Mouse (Mus musculus) mouse trophoblast stem cell (cell line): ENCODE measurements around the gene AI854703.
"Not testable (repeated sequence)": the region's sequence is repeated elsewhere in the genome, so short reads cannot be mapped to it uniquely, and the experiment has no call there.

Experiments used
- in situ Hi-C, 2 experiments: fragments of 300-500 bp; cut with MseI, MboI; formaldehyde crosslinking; loops; 2 replicates in 1 of 2; 3 replicates in 1 of 2; pipeline ENCODE4 v1.15.1; 2025

Gene AI854703

GRCm38 (mm10) chr6:48614756-48615155 is 11.8 kb upstream of the AI854703 start:
- in situ Hi-C loops, result no loop called here

- in situ Hi-C loops, result no loop called here
These were observed 6.5 kb upstream of the AI854703 start for GRCm38 (mm10) chr6:48620031-48620430.

DNA sequence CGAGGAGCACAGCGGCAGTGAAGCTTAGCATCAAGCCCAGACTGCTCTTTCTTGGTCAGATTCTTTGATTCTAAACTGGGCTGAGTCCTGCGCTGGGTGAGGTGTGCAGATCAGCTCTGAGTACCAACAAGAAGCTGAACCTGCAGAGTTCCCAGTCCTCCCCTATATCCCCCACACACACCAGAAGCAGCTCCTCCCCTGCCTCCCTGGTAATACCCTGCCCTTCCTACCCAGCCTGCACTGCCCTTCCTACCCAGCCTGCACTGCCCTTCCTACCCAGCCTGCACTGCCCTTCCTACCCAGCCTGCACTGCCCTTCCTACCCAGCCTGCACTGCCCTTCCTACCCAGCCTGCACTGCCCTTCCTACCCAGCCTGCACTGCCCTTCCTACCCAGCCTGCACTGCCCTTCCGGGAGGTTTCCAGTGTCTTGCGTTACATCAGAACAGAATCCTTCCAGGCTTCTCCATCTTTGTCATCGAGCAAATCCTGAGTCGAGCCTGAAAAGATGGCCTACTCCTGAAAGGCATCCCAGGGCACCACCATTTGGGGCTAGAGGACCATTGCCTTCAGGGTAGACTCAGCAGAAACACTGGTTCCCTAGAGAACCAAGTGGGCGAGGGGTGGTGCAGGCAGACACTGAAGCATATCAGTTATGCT is 4.2 kb upstream of the AI854703 start:
- in situ Hi-C loops, result not testable (repeated sequence)

GRCm38 (mm10) chr6:48623460-48623859 is 3.1 kb upstream of the AI854703 start:
- in situ Hi-C loops, result no loop called here

DNA sequence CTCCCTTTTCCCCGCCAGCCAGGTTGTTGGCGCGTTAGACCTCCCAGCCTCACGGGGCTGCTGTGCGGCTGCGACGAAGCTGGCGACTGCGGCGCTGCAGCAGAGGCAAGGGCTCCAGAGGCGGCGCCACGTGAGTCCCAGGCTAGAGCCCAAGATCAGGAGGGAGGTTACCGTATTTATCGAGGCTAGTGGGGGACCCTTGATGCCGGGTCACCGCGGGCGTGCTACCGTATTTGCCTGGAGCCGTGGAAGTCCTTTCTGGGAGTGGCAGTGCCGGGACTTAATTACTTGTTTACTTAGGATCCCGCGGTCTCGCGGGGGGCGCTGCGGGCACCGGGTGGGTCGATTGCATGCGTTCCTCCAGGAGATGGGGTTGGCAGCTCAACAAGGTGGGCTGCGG is 420 bp downstream of the AI854703 start:
- in situ Hi-C loops, result no loop called here

GRCm38 (mm10) chr6:48627511-48627924 is 954 bp downstream of the AI854703 start:
- in situ Hi-C loops, result no loop called here

GRCm38 (mm10) chr6:48628377-48628776 is 1.8 kb downstream of the AI854703 start:
- in situ Hi-C loops, result no loop called here

DNA sequence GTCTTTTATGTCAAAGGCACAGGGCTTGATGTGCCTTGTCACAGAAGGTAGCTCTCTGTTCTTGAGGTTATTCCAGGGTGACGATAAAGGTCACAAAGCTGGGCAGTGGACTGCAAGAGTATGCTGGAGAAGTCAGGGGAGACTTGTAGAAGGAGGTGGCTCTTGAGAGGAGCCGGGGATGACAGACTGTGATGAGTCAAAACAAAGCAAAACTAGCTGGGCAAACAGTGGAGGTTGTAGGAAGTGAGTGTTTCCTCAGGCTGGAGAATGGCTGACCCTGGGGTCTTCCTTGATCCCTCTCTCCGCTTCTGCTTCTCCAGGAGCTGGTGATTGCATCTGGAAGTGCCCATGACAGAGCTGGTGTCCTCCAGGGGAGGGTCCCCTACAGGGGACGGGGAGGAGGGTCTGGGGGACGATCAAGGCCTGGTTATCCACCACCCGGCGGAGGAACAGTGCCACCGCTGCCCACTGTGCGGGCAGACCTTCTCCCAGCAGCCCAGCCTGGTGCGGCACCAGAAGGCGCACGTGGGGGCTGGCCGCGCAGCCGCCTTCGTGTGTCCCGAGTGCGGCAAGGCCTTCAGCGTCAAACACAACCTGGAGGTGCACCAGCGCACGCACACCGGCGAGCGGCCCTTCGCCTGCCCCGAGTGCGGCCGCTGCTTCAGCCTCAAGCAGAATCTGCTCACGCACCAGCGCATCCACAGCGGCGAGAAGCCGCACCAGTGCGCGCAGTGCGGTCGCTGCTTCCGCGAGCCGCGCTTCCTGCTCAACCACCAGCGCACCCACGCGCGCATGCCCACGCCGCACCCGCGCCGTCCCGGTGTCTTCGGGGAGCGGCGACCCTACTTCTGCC is 2.5 kb downstream of the AI854703 start:
- in situ Hi-C loops, result no loop called here

GRCm38 (mm10) chr6:48629661-48630034 is 3.1 kb downstream of the AI854703 start:
- in situ Hi-C loops, result no loop called here

- in situ Hi-C loops, result no loop called here
These were observed 4.3 kb downstream of the AI854703 start for GRCm38 (mm10) chr6:48630831-48631230.

GRCm38 (mm10) chr6:48635105-48635504 is 8.5 kb downstream of the AI854703 start:
- in situ Hi-C loops, result no loop called here

- in situ Hi-C loops, result no loop called here
These were observed 10.0 kb downstream of the AI854703 start for GRCm38 (mm10) chr6:48636515-48636914.

DNA sequence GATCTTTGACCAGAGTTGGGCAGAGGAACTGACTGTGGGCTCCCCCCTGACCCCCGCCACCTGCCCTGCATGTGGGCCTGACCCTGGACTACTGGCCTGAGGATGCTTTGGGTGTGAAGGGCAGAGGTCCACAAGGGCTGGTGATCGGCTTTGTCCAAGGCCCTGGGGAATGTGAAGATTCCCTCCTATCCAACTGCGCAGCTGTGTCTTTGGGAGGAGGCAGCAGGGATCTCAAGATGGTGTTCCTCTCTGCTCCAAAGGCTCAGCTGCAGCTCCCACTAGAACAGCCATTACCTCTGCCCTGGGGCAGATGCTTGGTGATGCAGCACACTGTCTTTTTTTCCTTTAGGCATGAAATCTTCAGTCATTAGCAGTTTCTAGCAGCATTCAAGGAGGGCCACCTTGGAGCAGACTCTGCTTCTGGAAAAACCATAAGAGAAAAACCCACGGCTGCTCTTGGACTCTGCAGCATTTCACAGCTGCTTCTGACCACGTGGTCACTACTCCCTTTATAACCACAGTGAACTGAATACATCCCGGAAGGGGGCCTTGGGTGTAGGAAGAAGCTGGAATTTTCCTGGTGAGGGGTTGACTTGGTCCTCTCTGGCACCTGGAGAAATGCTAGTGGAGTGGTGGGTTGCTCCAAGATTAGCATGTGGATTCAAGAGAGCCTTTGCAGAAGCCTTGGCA is 11.4 kb downstream of the AI854703 start:
- in situ Hi-C loops, result no loop called here

GRCm38 (mm10) chr6:48638553-48638952 is 12.0 kb downstream of the AI854703 start:
- in situ Hi-C loops, result no loop called here

DNA sequence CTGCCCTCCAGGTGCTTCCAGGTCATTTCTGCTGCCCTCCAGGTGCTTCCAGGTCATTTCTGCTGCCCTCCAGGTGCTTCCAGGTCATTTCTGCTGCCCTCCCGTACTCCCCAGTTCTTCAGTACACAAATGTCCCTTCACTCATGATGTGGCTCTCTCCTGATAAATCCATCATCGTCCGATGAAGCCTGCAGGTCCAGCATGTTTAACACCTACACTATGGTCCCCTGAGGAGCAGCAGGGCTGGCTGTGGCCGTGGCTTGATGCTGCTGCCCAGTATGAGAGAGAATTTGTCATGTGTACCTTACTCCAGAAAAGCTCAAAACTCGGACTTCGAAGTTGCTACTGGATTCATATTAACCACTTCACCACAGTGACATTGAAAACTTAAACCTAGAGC is 14.8 kb downstream of the AI854703 start:
- in situ Hi-C loops, result no loop called here

- in situ Hi-C loops, result no loop called here
These were observed 16.3 kb downstream of the AI854703 start for GRCm38 (mm10) chr6:48642764-48643292.

DNA sequence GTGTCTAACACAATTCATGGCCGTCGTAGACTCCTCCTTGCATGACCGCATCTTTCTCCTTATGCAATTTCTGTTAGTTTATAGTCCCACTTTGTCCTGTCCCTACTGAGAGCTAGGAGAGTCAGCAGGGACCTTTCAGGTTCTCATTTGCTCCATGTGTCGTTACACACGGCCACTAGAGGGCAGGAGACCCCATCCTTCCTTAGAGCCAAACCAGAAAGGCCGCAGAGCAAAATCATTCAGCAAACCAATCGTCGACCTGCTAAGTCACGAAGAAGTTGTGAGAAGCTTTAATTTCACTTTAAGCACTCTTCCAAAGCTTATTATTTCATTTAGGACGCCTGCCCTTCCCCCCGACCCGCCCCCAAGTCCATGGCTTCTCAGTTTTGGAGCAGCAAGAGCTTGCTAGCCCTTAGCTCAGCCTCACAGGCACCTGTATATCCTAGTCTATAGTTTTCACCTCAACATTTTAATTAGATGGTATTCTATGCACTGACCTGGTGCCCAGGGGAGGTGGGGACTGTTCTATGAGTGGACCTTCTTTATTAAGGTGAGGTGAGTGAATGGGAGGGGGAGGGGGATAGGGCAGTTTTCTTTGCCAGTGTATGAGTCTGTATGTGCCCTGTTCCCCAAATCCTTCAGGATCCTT is 19.2 kb downstream of the AI854703 start:
- in situ Hi-C loops, result loop anchor here (5.0 kb wide), 1 partner anchor 127 kb away; the partner anchor contains the start of gene Gimap3 (in 2 of the 2)

DNA sequence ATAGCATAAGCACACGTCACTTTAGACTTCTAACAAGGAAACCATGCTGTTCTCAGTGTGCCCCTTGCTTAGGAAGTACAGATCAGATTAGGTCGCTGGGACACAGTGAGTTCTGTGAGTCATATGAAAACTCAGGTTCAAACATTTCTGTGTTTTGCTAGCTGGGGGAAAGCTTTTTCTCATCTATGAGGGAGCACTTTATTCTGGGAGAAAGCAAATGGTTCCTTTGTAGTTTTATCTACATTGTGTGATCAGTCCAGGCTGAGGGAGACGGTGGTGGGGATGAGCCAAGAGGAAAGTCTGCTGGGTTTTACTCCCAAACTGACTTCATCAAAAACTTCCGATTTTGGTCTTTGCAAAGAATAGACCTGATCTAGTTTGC is 19.7 kb downstream of the AI854703 start:
- in situ Hi-C loops, result loop anchor here (5.0 kb wide), 1 partner anchor 126 kb away; the partner anchor contains the start of gene Gimap3 (in 2 of the 2)

GRCm38 (mm10) chr6:48646995-48647394 is 20.4 kb downstream of the AI854703 start, which contains the start of gene Gimap8:
Gene Gimap8 (plus strand): TSS chr6:48647234.
- in situ Hi-C loops, result loop anchor here (5.0 kb wide), 1 partner anchor 125 kb away; the partner anchor contains the start of gene Gimap3 (in 2 of the 2)

GRCm38 (mm10) chr6:48647611-48648010 is 21.0 kb downstream of the AI854703 start:
- in situ Hi-C loops, result loop anchor here (5.0 kb wide), 1 partner anchor 125 kb away; the partner anchor contains the start of gene Gimap3 (in 2 of the 2)

- in situ Hi-C loops, result loop anchor here (5.0 kb wide), 1 partner anchor 124 kb away; the partner anchor contains the start of gene Gimap3 (in 2 of the 2)
These were observed 22.2 kb downstream of the AI854703 start for GRCm38 (mm10) chr6:48648779-48649178.
